Mouse (Mus musculus) adrenal gland, adult (tissue): ENCODE results near the gene Prrc2a.
A peak's percentile ranks its signal among the peaks of the same experiment; 100 is the strongest.

ENCODE experiments used
- DNase-seq, 2 experiments: peaks; one replicate each; pipeline ENCODE4 v3.0.0; 2022 to 2023; ENCODE audit warnings: low spot score in 1 of 2; ENCODE audit not compliant: inconsistent age in 2 of 2

Prrc2a gene

GRCm38 (mm10) chr17:35191723-35192122 is 27.0 kb upstream of the Prrc2a start:
- no peak for DNase-seq

- DNase-seq = no peak
Measured at GRCm38 (mm10) chr17:35190096-35190495, 25.4 kb upstream of the Prrc2a start.

- no peak for DNase-seq
Measured at GRCm38 (mm10) chr17:35189186-35189585, 24.5 kb upstream of the Prrc2a start.

DNA sequence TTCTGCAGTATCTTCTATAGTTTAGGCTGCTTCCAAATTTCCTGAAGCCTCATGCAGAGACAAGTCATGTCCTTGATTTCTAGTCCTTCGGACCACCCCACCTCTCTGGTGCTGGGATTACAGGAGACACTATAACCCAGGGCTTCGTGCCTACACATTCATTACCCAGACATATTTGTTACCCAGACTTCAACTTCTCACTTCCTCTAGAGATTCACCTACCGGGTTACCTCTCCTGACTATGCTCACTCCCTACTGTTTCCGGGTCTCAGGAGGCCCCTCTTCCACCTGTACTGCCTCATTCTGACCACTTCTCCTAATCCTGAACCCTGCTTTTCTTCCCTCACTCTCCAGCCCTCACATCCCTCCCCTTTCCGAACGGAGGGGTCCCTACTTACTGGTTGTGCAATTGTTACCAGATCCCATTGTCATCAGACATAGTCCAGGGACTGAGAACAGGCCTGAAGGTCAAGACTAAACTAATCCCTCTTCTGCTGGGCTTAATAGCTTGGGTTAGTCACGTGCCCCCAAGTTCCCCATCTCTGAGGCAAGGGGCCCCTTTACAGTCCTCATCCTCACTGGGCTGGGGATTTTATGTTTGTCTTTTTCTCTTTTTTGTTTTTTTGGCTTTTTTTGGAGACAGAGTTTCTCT is 23.4 kb upstream of the Prrc2a start, which contains the start of gene Lst1:
Gene Lst1, minus strand, starts transcription at position 481 of the 652 bp plus-strand sequence.
- no peak for DNase-seq

DNA sequence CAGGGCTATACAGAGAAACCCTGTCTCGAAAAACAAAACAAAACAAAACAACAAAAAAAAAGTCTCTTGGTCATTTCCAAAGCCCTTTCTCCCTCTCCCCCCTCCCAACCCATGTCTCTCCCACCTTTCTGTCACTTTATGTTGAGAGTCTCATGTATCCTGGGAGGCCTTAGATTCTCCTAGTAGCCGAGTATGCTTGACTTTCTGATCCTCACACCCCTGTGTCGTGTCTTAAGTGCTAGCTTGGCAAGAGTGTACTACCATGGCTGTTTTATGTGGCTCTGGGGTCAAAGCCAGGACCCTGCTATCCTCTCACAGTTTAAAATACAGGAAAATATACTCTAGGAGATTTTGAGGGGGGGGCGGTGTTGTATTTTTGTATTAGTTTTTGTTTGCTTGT is 22.6 kb upstream of the Prrc2a start:
- DNase-seq = no peak

DNA sequence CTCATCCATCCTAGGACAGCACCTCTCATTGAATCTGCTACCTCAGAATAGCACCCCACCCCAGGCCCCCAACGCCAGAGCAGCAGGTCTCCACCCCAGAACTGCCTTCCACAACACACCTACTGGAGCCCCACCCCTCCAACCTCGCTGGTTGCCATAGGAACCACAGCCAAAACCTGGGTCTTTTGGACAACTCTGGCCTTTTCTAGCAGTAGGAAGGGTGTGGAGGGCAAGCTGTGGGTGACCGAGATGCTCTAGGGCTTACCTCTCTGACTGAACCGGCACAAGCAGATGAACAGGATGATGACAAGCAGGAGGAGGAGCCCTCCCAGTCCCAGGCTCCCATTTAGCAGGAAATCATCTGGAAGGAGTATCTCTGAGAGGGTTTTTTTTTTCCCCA is 22.0 kb upstream of the Prrc2a start:
- DNase-seq = peak in 1 of 2 experiments; percentile 60

DNA sequence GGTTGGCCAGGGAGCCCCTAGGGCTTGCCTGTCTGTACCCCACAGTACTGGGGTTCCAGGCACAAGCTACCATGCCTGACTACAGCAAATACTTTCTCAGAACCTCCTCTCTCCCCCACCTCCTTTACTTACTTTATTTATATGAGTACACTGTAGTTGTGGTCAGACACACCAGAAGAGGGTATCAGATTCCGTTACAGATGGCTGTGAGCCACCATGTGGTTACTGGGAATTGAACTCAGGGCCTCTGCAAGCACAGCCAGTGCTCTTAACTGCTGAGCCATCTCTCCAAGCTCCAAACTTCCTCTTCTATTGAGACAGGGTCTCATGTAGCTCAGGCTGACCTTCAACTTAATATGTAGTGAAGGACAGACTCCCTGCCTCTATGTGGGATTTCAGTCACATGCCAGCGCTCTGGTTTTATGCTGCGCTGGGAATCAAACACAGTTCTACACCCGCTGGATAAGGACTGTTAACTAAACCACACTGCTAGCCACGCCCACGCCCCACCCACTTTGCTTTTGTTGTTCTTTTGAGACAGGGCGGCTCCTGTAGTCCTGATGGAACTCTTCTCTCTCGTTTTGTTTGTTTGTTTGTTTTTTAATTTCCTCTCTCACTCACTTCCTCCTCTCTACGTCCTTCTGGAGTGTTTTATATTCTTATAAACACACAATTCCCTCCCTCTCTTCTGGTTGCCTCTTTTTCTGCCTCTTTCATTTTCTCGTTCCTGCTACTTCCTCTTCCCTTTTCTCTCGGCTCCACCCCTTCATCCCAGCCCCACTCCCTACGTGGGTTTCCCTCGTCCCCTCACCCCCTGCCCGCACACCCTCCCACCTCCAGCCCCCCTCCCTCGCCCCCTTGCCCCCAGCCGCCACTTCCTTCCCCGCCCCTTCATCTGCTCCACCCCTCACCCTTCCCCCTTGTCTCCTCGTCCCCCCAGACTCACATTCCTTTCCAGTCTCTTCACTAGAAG is 21.2 kb upstream of the Prrc2a start:
- peak; percentile 73 to 91 for DNase-seq

DNA sequence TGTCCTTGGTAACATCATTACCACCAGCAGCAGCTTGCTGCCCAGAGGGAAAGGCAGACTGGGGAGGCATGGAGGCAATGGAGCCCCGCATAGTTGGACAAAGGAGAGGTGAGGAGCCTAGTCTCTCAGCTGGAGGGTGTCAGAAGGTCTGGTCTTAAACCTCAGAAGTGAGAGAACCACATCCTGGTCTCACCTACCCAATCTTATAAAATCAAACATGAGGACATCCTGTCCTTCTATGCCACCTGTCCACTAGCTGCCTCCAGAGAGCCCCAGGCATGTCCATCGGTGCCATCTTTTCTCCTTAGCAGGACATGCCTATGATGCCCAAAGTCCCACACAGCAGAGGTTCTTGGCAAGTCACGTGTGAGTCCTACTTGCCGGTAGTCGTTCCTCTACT is 15.4 kb upstream of the Prrc2a start:
- peak in 1 of 2 experiments; percentile 3 for DNase-seq

DNA sequence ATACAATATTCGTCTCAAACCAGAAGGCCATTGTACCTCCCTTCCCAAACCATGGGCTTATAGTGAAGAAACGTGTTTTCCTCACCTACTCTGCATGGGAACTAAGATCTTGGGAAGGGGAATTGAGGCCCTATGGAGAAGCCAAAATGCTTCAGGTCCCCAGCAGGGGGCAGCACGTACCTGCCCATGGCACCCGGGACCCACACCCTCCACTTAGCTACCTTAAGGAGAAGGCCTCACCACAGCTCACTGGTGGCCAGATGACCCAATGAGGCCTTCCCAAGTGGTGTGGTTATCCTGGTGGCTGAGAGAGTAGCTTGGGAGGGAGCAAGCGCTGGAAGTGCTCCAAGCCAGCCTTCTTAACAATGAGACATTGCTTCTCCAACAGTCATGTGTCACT is 13.8 kb upstream of the Prrc2a start:
- DNase-seq = peak; percentile 78 to 93

DNA sequence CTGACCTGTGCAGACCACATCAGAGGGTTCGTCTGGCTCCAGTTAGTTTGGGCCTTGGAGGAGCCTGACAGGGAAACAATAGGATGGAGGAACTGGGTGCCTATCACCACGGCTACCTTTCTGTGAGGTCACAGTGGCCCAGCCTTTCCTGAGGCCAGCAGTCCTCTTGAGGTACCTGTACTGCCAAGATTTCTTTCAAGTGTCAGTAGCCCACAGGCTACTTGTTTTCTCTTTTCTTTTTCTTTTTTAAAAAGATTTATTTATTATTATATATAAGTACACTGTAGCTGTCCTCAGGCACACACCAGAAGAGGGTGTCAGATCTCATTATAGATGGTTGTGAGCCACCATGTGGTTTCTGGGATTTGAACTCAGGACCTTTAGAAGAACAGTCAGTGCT is 11.3 kb upstream of the Prrc2a start, which contains the start of gene Aif1:
Gene Aif1, minus strand, starts transcription at position 101 of the 400 bp plus-strand sequence.
- no peak for DNase-seq

GRCm38 (mm10) chr17:35175382-35175781 is 10.7 kb upstream of the Prrc2a start:
- no peak for DNase-seq

GRCm38 (mm10) chr17:35174201-35174977 is 9.7 kb upstream of the Prrc2a start:
- no peak for DNase-seq

GRCm38 (mm10) chr17:35173329-35173728 is 8.6 kb upstream of the Prrc2a start:
- no peak for DNase-seq

- no peak for DNase-seq
Measured at GRCm38 (mm10) chr17:35172445-35173234, 7.9 kb upstream of the Prrc2a start.

DNA sequence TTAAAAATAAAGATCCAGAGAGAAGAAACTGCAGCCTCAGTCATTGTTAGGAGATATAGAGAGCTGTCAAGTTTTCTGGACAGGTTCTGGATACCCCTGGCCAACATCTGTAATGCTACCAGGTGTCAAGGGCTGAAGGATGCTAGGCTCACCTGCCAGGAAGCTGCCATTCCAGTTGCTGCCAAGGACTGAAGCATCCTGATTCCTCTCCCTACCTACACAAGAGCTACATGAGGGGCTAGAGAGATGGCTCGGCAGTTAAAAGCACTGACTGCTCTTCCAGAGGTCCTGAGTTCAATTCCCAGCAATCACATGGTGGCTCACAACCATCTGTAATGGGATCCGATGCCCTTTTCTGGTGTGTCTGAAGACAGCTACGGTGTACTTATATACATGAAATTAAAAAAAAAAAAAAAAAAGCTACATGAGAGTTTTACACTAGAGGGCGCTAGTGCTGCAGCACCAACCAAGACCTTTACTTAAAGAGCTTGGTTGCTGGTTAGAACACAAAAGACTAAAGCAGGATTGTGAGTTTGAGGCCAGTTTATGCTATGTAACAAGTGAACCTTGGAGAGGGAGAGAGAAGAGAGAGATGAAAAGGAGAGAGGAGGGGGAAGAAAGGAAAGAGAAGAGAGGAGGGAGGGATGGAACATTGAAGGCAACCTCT is 4.0 kb upstream of the Prrc2a start:
- DNase-seq = peak in 1 of 2 experiments; percentile 72

DNA sequence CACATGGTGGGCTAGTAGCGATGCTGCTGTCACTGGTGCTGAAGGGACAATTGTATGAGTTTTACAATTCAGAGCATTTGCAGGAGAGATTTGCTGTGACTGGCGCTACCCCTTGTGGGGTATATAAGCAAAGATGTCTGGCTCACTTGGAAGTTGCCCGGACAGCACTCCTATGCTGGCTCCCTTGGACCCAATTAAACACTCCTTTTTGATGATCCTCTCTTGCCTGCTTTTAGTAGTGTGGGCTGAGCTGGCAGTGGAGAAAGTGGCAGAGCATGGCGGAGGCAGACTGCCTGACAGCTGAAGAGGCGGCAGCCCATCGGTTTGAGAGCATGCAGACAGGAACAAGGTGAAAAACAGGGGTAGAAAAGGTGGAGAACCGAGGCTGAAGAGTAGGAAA is 3.1 kb upstream of the Prrc2a start:
- DNase-seq = no peak

DNA sequence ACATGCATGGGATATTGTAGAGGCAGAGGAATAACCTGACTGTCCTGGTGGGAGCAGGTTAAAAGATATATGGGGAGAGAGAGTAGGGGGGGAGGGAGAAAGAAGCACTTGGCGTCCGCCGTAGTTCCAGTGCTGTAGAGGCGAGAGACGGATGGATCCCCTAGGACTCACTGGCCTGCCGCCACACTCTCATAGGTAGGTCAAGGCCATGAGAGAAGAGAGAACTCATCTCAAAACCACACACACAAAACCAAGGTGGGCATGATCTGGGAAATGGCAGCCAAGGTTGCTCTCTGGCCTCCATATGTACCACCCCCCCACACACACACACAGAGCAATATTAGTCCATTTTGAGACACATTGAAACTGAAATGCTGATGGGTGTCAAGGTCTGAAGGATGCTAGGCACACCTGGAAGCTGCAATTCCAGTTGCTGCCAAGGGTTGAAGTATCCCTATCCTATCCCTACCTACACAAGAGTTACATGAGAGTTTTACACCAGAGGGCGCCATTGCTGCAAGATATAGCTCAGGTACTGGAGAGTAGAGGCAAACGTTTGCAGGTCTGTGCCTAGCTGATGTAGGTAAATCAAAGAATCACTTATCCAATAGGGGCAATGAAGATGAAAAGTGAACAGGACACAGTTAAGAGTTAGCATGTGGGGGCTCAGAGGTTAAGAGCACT is 1.8 kb upstream of the Prrc2a start:
- peak; percentile 65 to 88 for DNase-seq

GRCm38 (mm10) chr17:35165451-35166155 is 906 bp upstream of the Prrc2a start:
- no peak for DNase-seq

GRCm38 (mm10) chr17:35164218-35164567 is 504 bp downstream of the Prrc2a start:
- DNase-seq = no peak
